Mouse (Mus musculus) brain, embryonic 18.5 days (tissue): ENCODE results near the gene Cadm3.
"Not testable (repeated sequence)": the region's sequence is repeated elsewhere in the genome, so short reads cannot be mapped to it uniquely, and the experiment has no call there.

Experiments
- DNase-seq: peaks from one replicate; pipeline ENCODE4 v3.0.0-alpha.2; 2012; ENCODE audit warnings: low read depth, low spot score

The Cadm3 gene

GRCm38 (mm10) chr1:173322249-173322627, 45.3 kb downstream of the Cadm3 start:
- DNase-seq: no peak

GRCm38 (mm10) chr1:173321593-173322248, 45.8 kb downstream of the Cadm3 start:
- no peak for DNase-seq

- no peak for DNase-seq
Measured at GRCm38 (mm10) chr1:173317925-173318477, 49.5 kb downstream of the Cadm3 start.

GRCm38 (mm10) chr1:173315725-173316124, 51.8 kb downstream of the Cadm3 start:
- DNase-seq: no peak

GRCm38 (mm10) chr1:173313535-173314050, 53.9 kb downstream of the Cadm3 start:
- DNase-seq: not testable (repeated sequence)

GRCm38 (mm10) chr1:173302795-173303194, 64.7 kb downstream of the Cadm3 start:
- DNase-seq: not testable (repeated sequence)
